Mouse (Mus musculus) bone marrow, adult 2 months (tissue): ENCODE measurements around the gene Dnajc5.

ENCODE experiments used
- CTCF ChIP-seq: fragments of 200-500 bp; IDR thresholded peaks from 2 replicates; pipeline ENCODE4 v1.5.1; 2011; ENCODE audit warnings: low read length, control low read depth; ENCODE audit not compliant: control insufficient read depth, insufficient read depth
- POLR2A ChIP-seq: fragments of 200-500 bp; IDR thresholded peaks from 2 replicates; pipeline ENCODE4 v1.6.1; 2011; ENCODE audit warnings: low read depth, mild to moderate bottlenecking, control low read depth, low read length, borderline replicate concordance; ENCODE audit not compliant: control insufficient read depth

DNA sequence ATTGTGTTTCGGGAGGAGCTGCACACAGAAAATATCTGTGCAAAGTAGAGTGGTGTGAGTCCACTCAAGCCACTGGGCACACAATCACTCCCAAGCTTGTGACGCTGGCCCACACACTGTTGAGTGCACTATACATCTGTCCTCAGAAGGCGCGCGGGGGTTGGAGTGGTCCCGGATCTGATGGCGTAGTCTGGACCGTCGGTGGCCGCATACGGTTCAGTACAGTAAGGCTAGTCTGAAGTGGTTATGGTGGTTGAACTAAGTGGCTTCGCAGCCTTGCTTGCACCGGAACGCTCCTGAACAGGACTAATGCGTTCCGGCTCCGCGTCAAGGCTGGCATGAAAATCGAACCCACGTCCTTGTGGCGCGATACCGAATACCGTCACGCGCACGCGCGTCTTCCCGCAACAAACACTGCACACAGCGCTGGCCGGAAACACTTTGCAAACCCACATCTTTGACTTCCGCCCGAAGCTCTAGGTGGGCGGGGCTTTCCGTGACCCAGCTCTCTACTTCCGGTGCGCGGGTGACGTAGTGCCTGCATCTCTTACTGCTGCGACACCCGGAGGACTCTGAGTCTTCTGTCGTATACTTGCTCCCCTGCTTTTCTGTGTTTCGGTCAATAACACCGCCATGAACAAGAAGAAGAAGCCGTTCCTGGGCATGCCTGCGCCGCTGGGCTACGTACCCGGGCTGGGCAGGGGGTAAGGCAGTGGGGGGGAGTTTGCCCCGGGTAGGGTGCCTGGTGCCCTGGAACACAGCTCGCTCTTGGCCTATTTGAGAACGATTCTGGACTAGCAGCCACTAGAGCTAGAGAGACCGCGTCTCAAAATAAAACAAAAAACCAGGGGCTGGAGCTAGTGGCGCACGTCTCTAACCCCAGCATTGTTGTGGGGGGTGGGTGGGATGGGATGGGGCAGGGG, 80.8 kb downstream of the Dnajc5 start:
- TF ChIP-seq POLR2A (peak; percentile 92; the same call in 1 of the 2 replicates), CTCF (no peak)
